Mouse (Mus musculus) right cerebral cortex, adult 18-20 months (tissue): ENCODE measurements around the gene Tom1l2.

Experiments
- DNase-seq: peaks from one replicate; pipeline ENCODE4 v3.0.0; 2022; ENCODE audit warnings: mixed read lengths

Tom1l2 gene

GRCm38 (mm10) chr11:60197998-60198619 lies 154.6 kb downstream of the Tom1l2 start:
- DNase-seq: no peak

- no peak for DNase-seq
Measured at GRCm38 (mm10) chr11:60196344-60196743, 156.4 kb downstream of the Tom1l2 start.

GRCm38 (mm10) chr11:60195108-60195507 lies 157.6 kb downstream of the Tom1l2 start:
- DNase-seq: no peak

- DNase-seq: no peak
Measured at GRCm38 (mm10) chr11:60193556-60193955, 159.1 kb downstream of the Tom1l2 start.

- no peak for DNase-seq
Measured at GRCm38 (mm10) chr11:60192534-60192933, 160.2 kb downstream of the Tom1l2 start.

- DNase-seq: no peak
Measured at GRCm38 (mm10) chr11:60190055-60190641, 162.6 kb downstream of the Tom1l2 start.

DNA sequence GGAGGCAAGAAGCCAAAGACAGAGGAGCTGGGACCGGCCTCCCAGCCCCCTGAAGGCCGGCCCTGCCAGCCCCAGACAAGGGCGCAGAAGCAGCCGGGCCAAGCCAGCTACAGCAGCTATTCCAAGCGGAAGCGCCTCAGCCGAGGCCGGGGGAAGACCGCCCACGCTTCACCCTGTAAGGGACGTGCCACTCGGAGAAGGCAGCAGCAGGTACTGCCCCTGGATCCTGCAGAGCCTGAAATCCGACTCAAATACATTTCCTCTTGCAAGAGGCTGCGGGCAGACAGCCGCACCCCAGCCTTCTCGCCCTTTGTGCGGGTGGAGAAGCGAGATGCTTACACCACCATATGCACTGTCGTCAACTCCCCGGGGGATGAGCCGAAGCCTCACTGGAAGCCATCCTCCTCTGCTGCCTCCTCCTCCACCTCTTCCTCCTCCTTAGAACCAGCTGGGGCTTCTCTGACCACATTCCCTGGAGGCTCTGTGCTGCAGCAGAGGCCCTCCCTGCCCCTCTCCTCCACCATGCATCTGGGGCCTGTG lies 163.1 kb downstream of the Tom1l2 start:
- DNase-seq: peak; percentile 54

DNA sequence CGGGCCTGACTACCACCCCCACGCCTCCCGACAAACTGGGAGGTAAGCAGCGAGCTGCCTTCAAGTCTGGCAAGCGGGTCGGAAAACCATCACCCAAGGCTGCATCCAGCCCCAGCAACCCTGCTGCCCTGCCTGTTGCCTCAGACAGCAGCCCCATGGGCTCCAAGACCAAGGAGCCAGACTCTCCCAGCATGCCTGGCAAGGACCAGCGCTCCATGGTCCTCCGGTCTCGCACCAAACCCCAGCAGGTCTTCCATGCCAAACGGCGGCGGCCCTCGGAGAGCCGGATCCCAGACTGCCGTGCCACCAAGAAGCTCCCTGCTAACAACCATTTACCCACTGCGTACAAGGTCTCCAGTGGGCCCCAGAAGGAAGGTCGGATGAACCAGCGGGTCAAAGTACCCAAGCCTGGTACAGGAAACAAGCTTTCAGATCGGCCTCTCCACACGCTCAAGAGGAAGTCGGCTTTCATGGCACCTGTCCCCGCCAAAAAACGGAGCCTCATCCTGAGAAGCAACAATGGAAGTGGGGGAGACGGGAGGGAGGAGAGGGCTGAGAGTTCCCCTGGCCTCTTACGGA lies 164.3 kb downstream of the Tom1l2 start:
- DNase-seq: no peak

DNA sequence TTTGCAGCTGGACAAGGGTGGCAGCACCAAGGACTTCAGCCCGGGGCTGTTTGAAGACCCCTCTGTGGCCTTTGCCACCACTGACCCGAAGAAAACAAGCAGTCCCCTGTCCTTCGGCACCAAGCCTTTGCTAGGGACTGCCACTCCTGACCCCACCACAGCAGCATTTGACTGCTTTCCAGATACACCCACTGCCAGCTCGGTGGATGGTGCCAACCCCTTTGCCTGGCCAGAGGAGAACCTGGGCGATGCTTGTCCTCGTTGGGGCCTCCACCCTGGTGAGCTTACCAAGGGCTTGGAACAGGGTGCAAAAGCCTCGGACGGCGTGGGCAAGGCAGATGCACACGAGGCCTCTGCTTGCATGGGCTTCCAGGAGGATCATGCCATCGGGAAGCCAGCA lies 165.6 kb downstream of the Tom1l2 start:
- no peak for DNase-seq

- no peak for DNase-seq
Measured at GRCm38 (mm10) chr11:60185396-60186231, 167.1 kb downstream of the Tom1l2 start.

GRCm38 (mm10) chr11:60184346-60185325 lies 168.1 kb downstream of the Tom1l2 start:
- DNase-seq: peak; percentile 73

GRCm38 (mm10) chr11:60182741-60183140 lies 170.0 kb downstream of the Tom1l2 start:
- DNase-seq: no peak

- DNase-seq: no peak
Measured at GRCm38 (mm10) chr11:60182116-60182670, 170.5 kb downstream of the Tom1l2 start.

DNA sequence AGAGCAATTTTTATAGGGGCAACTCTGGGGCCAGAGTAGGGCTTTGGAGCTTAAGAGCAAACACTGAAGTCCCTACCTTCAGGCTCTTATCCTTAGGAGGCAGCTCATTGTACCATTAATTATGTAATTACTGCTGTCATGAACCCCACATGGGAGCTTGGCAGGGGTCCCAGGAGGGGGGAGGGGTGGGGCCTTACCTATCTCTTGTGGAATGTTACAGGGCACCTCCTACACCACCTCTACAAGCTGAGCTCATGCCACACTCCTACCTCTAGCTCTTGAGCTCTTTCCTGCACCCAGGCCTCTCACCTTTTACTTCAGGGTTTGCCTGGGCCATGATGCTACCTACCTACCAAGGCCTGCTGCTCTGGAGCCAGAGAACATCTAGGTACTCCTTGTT lies 174.2 kb downstream of the Tom1l2 start:
- DNase-seq: no peak

GRCm38 (mm10) chr11:60178005-60178404 lies 174.7 kb downstream of the Tom1l2 start:
- no peak for DNase-seq

DNA sequence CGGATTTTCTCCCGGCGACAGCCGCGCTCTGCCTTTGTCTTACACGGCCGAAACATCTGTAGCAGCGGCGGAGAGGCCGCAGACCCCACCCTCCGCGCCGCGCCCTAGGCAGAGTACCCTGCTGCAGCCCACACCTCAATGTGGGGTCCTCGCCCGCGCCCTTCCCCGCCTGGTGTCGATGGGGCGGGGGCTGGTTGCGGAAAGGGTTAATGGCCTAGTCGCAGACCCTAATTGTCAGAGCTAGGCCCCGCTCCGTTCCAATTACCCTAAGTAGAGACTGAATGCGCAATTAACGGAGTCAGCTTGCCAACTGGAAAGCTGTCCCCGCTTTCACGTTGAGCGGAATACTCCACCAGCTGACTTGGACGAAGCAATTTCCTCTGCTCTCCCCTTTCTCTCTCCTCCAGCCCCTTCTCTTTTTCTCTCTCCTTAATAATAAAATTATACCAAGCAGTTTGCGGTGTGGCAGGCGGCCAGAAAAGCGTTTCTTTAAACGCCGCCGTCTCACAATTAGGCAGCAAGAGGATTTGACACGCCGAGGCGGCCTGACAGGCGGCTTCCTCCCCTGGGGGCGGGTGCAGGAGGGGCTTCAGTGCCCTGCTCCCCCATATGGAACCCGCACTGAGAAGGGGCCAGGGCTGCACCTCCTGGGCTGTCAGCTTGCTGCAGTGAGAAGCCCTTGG lies 175.6 kb downstream of the Tom1l2 start:
- DNase-seq: peak; percentile 69
